Mouse (Mus musculus) granulocyte monocyte progenitor cell, adult 5-6 weeks (primary cell): ENCODE measurements around the gene Patj. TPM values are rescaled to one million over a fixed set of nuclear protein-coding genes. Genes with fewer than 3 reads are reported as not detected.
"Not testable (repeated sequence)": the region's sequence is repeated elsewhere in the genome, so short reads cannot be mapped to it uniquely, and the experiment has no call there.

Source experiments
- ATAC-seq: replicated peaks from 2 replicates; pipeline ENCODE4 v1.8.0; 2016; ENCODE audit warnings: mild to moderate bottlenecking, moderate TSS enrichment, inconsistent platforms; ENCODE audit not compliant: poor library complexity, severe bottlenecking
- total RNA-seq, 2 experiments: library from RNA; stranded (forward) in 1 of 2; stranded (reverse) in 1 of 2; fragments of 200-712, 200-1000 nt in 1 of 2; fragments of >200 nt in 1 of 2; fragmentation: Nextera tagmentation in 1 of 2; gene quantifications; 2 replicates each; pipeline ENCODE4 v1.2.3; 2014 to 2017

The Patj gene
- total RNA-seq (2014; fragmentation: Nextera tagmentation): 3.7 TPM in 1 of 2 replicates, not detected in the other
- 0.69 and 4.7 TPM in 2 replicates for total RNA-seq (2017)

- ATAC-seq: peak; percentile 88
These were observed at the start of gene Patj for GRCm38 (mm10) chr4:98395690-98396437. Gene Patj, plus strand, starts transcription at chr4:98395785.

- no peak for ATAC-seq
These were observed 47.0 kb upstream of the Patj start for GRCm38 (mm10) chr4:98348580-98348979.

DNA sequence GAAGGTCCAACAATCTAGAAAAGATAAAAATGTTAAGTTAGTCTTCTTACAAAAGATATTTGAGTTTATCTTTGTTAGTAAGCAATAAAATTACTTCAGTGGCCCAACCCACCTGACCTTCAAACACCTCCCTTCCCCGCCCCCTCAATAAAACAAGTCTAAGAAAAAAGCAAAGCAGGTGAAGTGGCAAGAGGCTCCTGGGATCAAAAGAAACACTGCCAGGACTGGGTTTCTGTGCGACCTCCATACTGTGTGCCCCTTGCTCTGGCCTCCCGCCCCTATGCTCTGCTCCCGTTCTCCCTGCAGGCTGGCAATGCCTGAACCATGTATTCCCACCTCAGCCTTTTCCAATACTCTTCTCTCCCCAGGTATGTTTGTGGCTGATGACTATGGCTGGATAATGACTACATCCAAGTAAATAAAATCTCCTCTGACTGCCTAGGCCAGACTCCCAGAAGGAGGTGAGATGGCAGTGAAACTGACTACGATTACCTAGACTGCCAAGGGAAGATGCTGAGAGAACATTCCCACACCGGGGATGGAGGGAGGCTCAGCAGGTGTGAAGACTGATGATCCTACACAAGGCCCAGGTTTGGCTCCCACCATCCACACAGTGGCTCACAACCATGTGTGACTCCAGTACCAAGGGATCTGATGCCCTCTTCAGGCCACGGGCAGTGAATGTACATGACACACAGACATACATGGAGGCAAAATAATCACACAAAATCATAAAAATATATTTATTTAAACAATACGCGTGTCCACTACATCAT lies 37.4 kb upstream of the Patj start:
- ATAC-seq: no peak

DNA sequence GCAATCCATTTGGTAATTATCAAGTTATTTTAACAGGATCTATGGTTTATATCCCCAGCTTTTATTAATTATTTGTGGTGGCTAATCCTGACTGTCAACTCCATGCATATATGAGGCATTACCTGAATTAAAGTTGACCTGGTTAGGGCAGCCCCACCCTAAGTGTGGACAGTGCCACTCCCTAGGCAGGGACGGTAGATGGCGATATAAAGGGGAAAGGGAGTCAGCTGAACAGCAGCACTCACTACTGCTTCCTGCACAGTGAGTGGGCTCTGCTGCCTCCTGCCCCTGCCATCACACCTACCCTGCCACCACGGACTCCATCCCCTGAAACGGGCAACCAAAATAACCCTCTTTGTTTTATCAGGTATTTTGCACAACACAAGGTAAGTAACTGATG lies 20.2 kb upstream of the Patj start:
- ATAC-seq: peak; percentile 35

DNA sequence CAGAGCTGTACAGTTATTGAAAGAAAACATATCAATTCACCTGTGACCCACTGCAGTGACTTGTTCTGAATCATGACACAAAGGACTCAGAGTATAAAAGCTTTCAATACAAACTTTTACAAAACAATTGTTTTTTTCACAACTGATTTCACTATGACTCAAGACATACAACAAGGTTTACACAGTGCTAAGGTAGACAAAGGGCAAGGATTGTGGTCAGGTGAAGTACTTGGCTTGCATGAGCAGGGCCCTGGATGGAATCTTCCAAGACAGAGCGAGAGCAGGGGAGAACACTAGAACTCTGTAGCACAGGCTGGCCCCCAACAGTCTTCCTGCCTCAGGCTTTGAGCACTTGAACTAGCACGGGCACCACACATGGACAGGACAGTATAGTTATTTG lies 18.6 kb upstream of the Patj start:
- no peak for ATAC-seq

DNA sequence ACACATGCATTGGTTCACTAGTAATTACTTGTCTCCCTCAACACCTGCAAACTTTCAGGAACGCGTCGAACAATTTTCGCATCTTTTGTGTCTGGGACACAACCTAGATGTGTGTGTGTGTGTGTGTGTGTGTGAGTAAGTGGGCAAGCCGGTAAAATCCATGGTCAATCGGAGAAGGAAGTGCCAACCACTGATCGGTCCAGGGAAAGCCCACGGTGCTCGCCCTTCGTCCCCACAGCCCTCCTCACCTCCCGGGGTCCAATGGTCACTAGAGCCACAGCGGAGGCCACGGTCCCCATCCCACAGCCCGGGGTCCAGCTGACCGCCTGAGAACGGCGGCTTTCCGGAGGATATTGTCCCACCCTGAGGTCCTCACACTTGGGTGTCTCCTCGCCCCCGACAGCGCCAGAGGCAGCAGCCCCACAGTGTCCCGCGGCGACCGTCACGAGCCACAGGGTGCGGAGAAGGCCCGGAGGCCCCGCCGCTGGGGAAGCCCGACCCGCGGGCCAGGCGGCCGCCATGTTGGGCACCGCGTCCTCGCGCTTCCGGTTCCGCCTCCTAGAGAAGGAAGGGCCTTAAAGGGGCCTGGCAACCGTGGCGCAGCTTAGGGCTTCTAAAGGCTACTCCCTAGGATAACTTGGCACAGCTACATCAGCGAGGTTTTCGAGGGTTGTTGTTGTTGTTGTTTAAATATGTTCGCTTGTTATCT lies 12.7 kb upstream of the Patj start, which contains the start of gene Tm2d1:
Gene Tm2d1 (minus strand): TSS at position 591 of the 709 bp plus-strand sequence.
- peak; percentile 98 for ATAC-seq

DNA sequence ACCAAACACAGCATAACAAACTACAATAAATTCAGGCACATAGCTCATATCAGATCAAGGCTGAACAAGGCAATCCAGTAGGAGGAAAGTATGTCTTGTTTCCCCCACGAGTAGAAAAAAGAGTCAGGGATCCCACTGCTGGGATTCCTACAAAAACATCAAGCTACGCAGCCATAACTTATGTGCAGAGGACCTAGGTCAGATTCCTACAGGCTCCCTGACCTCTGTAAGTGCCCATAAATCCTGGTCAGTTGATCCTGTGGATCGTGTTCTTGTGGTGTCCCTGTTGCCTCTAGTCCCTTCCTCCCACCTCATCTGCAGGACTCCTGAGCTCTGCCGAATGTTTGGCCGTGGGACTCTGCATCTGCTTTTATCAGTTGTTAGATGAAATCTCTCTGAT lies 10.5 kb upstream of the Patj start:
- no peak for ATAC-seq

DNA sequence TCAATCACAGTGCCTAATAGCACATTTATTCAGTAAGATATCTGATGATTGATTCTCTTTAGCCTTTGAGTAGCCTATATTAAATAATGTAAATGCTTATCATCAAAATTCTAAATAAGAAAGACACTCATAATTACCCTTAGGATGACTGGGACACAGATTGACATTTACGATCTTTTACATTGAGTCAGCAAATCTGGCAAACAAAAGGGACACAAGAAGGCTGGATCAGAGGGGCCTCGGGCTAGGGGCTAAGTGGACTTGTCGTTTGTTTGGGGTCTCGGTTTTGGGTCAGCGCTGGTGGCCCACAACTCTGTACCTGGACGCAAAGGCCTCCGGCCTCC lies 267 bp upstream of the Patj start:
- no peak for ATAC-seq

DNA sequence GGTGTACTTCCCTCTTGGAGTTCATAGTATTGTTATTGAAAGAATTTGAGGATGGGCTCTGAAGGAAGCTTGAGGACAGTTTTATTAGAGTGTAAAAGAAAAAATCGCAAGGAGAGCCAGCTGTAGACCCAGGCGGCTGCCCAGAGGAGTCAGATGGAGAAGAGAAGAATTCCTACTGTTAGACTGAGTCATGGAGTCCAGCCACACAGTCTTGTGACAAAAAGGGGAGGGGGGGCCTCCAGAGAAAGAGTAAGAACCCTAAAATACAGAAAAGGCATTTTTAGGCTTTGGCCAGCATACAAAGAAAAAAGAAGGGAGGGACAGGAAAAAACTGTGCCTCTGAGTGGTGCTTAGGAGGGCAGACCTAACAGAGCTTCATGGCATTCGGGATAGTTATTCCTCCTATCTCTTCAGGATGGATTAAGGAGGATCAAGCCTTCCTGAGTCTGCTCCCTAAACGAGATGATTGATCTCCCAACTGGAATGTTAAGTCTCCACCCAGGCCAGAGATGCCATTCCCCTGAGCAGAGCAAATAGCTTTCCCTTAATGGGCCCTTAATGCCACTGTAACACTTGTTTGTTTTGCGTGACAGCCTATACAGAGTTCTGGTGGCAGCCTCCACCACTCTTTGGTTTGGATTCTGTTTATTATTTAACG lies 5.5 kb downstream of the Patj start:
- no peak for ATAC-seq

- no peak for ATAC-seq
These were observed 6.0 kb downstream of the Patj start for GRCm38 (mm10) chr4:98401584-98401962.

DNA sequence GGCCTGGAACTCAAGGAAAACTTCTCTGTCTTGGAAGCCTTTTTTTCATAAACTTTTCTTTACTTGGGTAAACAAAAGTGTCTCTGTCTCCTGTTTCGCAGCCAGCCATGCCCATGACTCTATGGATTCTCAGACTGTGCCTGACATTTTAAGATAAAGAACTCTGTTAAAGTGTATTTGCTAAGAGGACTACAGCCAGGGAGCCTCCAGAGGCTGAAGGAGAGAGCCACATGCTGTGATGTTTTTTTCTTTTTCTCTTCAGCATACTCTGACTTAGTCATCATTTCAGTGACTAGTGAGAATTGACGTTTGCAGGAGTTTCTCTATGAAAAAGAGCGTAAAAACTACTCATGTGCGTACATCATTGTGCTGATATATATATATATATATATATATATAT lies 7.9 kb downstream of the Patj start:
- ATAC-seq: no peak

- no peak for ATAC-seq
These were observed 8.8 kb downstream of the Patj start for GRCm38 (mm10) chr4:98404412-98404811.

DNA sequence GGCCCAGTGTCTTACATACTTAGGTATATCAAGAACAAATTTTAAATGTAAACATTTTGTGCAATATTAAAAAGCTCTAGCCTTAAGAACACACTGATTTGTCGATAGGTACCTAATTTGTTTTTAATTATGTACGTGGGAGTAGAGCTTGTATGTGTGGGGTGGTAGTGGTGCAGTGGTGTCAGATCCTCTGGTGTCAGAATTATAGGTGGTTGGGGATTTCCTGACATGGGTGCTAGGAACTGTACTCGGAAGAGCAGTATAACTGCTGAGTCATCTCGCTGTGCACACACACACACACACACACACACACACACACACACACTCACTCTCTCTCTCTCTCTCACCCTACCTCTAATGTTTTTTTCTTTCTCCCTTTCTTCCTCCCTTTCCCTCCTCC lies 12.9 kb downstream of the Patj start:
- ATAC-seq: no peak

DNA sequence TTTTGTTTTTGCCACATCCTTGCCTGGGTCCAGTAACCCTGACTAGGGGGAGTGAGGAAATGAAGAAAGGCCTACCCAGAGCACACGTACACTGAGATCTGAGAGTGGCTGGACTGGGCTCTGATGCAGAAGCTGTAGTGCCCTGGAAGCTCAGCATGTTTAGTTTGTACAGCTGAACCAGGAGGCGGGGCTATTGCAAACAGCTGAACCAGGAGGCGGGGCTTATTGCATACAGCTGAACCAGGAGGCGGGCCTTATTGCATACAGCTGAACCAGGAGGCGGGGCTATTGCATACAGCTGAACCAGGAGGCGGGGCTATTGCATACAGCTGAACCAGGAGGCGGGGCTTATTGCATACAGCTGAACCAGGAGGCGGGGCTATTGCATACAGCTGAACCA lies 19.6 kb downstream of the Patj start:
- not testable (repeated sequence) for ATAC-seq

- ATAC-seq: no peak
These were observed 32.8 kb downstream of the Patj start for GRCm38 (mm10) chr4:98428371-98428770.

- peak; percentile 36 for ATAC-seq
These were observed 40.3 kb downstream of the Patj start for GRCm38 (mm10) chr4:98435641-98436457.

DNA sequence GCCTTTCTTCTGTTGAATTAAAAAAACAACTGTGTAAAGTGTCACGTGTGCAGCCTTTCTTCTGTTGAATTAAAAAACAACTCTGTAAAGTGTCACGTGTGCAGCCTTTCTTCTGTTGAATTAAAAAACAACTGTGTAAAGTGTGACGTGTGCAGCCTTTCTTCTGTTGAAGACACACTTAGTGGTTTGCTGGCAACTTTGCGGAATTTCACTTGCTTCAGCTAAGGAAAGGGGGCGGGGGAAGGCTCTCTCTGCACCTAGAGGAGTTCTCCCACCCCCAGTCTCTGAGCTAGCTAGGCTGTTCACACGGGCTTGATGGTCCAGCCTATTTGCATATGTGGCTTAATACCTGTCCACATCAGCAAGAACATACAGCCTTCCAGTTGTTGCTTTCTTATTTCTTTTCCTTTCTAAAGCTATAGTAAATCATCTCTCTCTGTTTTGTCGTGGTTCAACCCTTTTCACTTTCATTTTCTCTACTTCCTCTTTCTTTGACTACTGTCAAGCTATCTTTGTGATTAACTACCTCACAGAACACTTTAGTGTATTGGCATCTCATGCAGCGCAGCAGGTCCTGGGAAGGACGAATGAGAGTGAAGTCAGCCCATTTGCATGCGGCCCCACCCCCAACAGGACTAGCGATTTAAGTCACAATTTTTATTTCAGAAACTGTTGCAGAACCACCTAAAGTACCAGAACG lies 41.2 kb downstream of the Patj start:
- ATAC-seq: peak; percentile 90

DNA sequence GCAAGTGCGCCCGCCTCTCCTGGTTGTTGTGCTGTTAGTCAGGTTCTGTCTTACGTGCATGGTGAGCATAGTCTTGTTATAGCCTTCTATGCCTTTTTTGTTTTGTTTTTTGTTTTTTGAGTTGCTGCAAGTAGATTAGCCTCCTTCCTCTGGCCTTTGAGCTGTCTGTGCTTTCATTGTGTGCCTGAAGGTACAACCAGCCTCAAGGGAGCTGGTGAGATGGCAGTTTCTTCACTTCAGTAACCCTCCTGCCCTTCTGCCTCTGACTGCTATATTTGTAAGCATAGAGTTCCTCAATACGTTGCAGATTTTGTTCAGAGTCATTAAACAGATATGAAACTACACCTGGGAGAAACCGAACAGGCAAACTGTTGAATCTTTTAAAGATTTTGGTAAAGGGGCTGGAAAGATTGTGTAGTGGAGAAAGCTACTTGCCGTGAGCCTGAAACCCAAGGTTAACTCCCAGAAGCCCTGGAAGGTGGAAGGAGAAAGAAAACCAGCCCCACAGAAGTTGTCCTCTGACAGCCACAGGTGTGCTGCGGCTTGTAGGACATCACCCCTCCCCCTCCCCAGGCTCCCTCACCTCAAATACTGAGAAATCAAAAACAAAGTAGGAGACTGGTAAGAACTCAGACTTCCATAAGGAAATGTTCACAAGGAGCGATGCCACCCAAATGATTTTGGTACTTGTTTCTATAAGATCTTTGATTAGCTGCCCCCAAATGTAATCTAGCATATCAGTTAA lies 43.8 kb downstream of the Patj start:
- no peak for ATAC-seq
